In the genomic region with DNA sequence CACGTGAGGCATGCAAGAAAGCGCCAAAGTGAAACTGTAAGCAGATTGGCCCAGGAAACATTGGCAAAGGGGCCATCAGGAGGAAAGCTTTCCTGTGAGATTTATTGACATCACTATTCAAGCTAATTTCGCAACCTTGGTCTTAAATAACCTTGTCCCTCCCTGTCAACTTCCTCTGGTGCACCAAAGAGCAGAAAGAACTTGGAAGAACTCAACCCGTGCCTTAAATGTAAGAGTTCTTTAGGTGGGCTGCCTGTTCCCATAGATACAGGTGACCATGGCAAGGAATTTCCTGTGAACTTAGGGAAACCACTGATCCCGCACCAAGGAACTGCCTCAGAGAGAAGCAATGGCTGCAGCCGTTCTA, we compare ENCODE assay signal across 11 mouse cellular contexts.
DNase-seq lines count a peak whose midpoint lies in the region; ATAC-seq and TF ChIP-seq lines count a peak whose summit lies in the region.
"Had no signal": no experiment of that assay in that cellular context is flagged by ENCODE, and none has a peak within 500 bp of the region (broad histone marks: within the 10 kb centered on the region; RNA-seq: fewer than 3 reads in every experiment).

No protein-coding gene starts in this region.

- no peaks in the 10 kb centered on the region for H3K9me3 ChIP-seq in lung, embryonic 14.5 days (ENCODE audit: low read depth, low read length)
- H3K9me3 ChIP-seq: embryonic facial prominence, embryonic 12.5 days had no signal

- no peak overlapping the region for H3K9ac ChIP-seq in lung, embryonic 14.5 days
- H3K9ac ChIP-seq: embryonic facial prominence, embryonic 12.5 days had no signal

- no peak for ATAC-seq in lung, embryonic 14.5 days (ENCODE audit: insufficient read depth)

- no peak for TF ChIP-seq POLR2A in lung, adult 2 months (IDR thresholded peaks at IDR 0.05; ENCODE audit: borderline replicate concordance, extremely low read depth, low read depth, low read length)
- TF ChIP-seq POLR2A in cortical plate, adult 2 months (IDR thresholded peaks at IDR 0.05; ENCODE audit: extremely low read depth, insufficient read depth, low read length) = no peak

- no peaks in the 10 kb centered on the region for H3K4me1 ChIP-seq in lung, embryonic 14.5 days (ENCODE audit: insufficient read depth)
- H3K4me1 ChIP-seq in lung, adult 2 months (ENCODE audit: control insufficient read depth, insufficient read depth, low read length) = no peaks in the 10 kb centered on the region
- peaks cover 7% of the 10 kb centered on the region; the same call in 1 of the 2 replicates for H3K4me1 ChIP-seq in cortical plate, adult 2 months (ENCODE audit: control insufficient read depth, insufficient read depth, low read length)
- H3K4me1 ChIP-seq: embryonic facial prominence, embryonic 12.5 days had no signal

- WGBS in lung, embryonic 14.5 days = 53% methylated on average over 6 of the region's 6 CpGs
- WGBS in lung, adult 2 months = 34% methylated on average over 6 of the region's 6 CpGs

- DNase-seq in gastrocnemius, postnatal 25 days = peak; percentile 26
- no peak for DNase-seq in gastrocnemius, postnatal 10 days
- DNase-seq in lung, embryonic 14.5 days = peak; percentile 64
- DNase-seq in lung, adult 2 months = no peak
- peak; percentile 54 for DNase-seq in mesoderm, embryonic 11.5 days (ENCODE audit: low read depth, low spot score)
- DNase-seq in thymus, adult 18-20 months = no peak
- no peak for DNase-seq in c-Kit-positive CD71-positive TER-119-positive erythroid progenitor cells, embryonic 14.5 days (ENCODE audit: low spot score)
- DNase-seq: spleen, adult 18-20 months had no signal

- H3K4me3 ChIP-seq in lung, embryonic 14.5 days (ENCODE audit: low read depth, low read length) = no peak overlapping the region
- no peak overlapping the region for H3K4me3 ChIP-seq in lung, adult 2 months (replicated peaks; ENCODE audit: extremely low read depth, low read depth, low read length)
- no peak overlapping the region for H3K4me3 ChIP-seq in cortical plate, adult 2 months (ENCODE audit: insufficient read depth, low read length)
- H3K4me3 ChIP-seq: embryonic facial prominence, embryonic 12.5 days had no signal

- H3K4me2 ChIP-seq in lung, embryonic 14.5 days = no peak overlapping the region
- H3K4me2 ChIP-seq: embryonic facial prominence, embryonic 12.5 days had no signal

- no peak for TF ChIP-seq CTCF in lung, embryonic 14.5 days (IDR thresholded peaks at IDR 0.05; ENCODE audit: low read depth)
- no peak for TF ChIP-seq CTCF in lung, adult 2 months (IDR thresholded peaks at IDR 0.05; ENCODE audit: insufficient read depth, low read length)
- no peak for TF ChIP-seq CTCF in cortical plate, adult 2 months (IDR thresholded peaks at IDR 0.05; ENCODE audit: extremely low read depth, insufficient read depth, low read length)

- no peaks in the 10 kb centered on the region for H3K27me3 ChIP-seq in lung, embryonic 14.5 days (ENCODE audit: insufficient read depth, low read length)
- H3K27me3 ChIP-seq: CH12.LX; embryonic facial prominence, embryonic 12.5 days had no signal

- H3K36me3 ChIP-seq in lung, embryonic 14.5 days (ENCODE audit: insufficient read depth) = no peaks in the 10 kb centered on the region
- H3K36me3 ChIP-seq: embryonic facial prominence, embryonic 12.5 days had no signal

- no peak overlapping the region for H3K27ac ChIP-seq in lung, embryonic 14.5 days (ENCODE audit: low read depth)
- 0 out of 2 replicates have a peak overlapping the region, but pooled peaks have one; percentile 43 for H3K27ac ChIP-seq in cortical plate, adult 2 months (ENCODE audit: insufficient read depth, low read length)
- H3K27ac ChIP-seq: embryonic facial prominence, embryonic 12.5 days had no signal

Comparison
In these comparisons a context has a peak if more than half of its experiments do, and no peak if none do; other contexts are left out.
1. DNase-seq: peak in gastrocnemius, postnatal 25 days (single experiment), lung, embryonic 14.5 days (single experiment) and mesoderm, embryonic 11.5 days (single experiment); none in gastrocnemius, postnatal 10 days (single experiment), lung, adult 2 months (single experiment), thymus, adult 18-20 months (0 of 2) and c-Kit-positive CD71-positive TER-119-positive erythroid progenitor cells, embryonic 14.5 days (single experiment).